Mouse (Mus musculus): ENCODE measurements at regions not wholly inside any gene's neighbourhood (a gene's known extent, or its start where the extent isn't known, plus 50 kb on each side); places are given as distances from the start of the nearest gene placed in this dataset.

DNA sequence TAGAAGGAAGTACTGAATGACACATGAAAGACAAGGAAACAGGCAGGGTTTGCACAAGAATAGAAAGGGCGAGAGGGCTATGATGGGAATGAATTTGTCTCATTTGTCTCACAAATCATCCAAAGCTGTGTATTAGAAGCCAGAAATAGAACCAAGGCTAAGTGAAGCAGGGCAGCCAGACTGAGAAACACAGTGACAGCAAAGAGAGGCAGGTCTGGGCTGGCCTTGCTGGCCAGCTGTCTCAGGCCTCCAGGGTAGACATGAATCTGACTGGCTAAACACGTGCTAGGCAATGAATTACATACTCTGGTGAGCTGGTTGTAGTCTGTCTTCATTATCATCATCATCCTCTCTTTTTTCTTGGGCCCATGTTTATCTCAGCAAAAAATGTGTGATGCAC is 101.7 kb upstream of the 1810046K07Rik start:
- Histone ChIP-seq H3K9ac (ENCODE audit: insufficient read depth, low read depth) (no peak overlapping the region), H3K79me2 (replicated peaks; ENCODE audit: control insufficient read depth, extremely low read depth, insufficient read depth, poor library complexity, severe bottlenecking) (no peaks in the 10 kb centered on the region), H3K4me1 (ENCODE audit: control insufficient read depth in 1 of 2, insufficient read depth in 2 of 2) (no peaks in the 10 kb centered on the region), H3K4me3 (replicated peaks in 1 of 3; ENCODE audit: low read depth in 2 of 3, low read length in 2 of 3, poor library complexity in 1 of 3) (no peak overlapping the region), H3K9me3 (replicated peaks; ENCODE audit: low read length) (peaks cover 4% of the 10 kb centered on the region), H3K4me2 (ENCODE audit: insufficient read depth, low read depth, poor library complexity, severe bottlenecking) (no peak overlapping the region), H3K27me3 (replicated peaks) (no peaks in the 10 kb centered on the region), H3K36me3 (replicated peaks in 1 of 2; ENCODE audit: control insufficient read depth in 1 of 2, insufficient read depth in 1 of 2, low read length in 1 of 2) (no peaks in the 10 kb centered on the region), H3K27ac (ENCODE audit: insufficient read depth, low read depth) (no peak overlapping the region)
- TF ChIP-seq PAX5 (IDR thresholded peaks at IDR 0.05; ENCODE audit: low read length) (no peak), POLR2AphosphoS2 (IDR thresholded peaks at IDR 0.05; ENCODE audit: low read depth, low read length) (no peak), CHD1 (IDR thresholded peaks at IDR 0.05; ENCODE audit: low read depth, low read length) (no peak), EP300 (IDR thresholded peaks at IDR 0.05; ENCODE audit: low read length) (no peak)
- in situ Hi-C loops (cut with MboI; ENCODE audit: low pct_ligation_motif_present, low pct_unique_long_range_greater_than_20kb, low sequenced_read_pairs) (no loop called here), dilution Hi-C loops (cut with MboI; ENCODE audit: extremely low pct_ligation_motif_present, extremely low pct_unique_long_range_greater_than_20kb, low sequenced_read_pairs) (no loop called here)
- no peak for DNase-seq (ENCODE audit: extremely low read depth)

GRCm38 (mm10) chr9:51437130-51437529 is 108.4 kb upstream of the 1810046K07Rik start:
- Histone ChIP-seq H3K4me2 (ENCODE audit: insufficient read depth, low read depth, poor library complexity, severe bottlenecking) (no peak overlapping the region), H3K27ac (ENCODE audit: insufficient read depth, low read depth) (no peak overlapping the region), H3K27me3 (replicated peaks) (no peaks in the 10 kb centered on the region), H3K79me2 (replicated peaks; ENCODE audit: control insufficient read depth, extremely low read depth, insufficient read depth, poor library complexity, severe bottlenecking) (no peaks in the 10 kb centered on the region), H3K9me3 (replicated peaks; ENCODE audit: low read length) (peaks cover 2% of the 10 kb centered on the region), H3K9ac (ENCODE audit: insufficient read depth, low read depth) (no peak overlapping the region), H3K36me3 (replicated peaks in 1 of 2; ENCODE audit: control insufficient read depth in 1 of 2, insufficient read depth in 1 of 2, low read length in 1 of 2) (no peaks in the 10 kb centered on the region), H3K4me3 (replicated peaks in 1 of 3; ENCODE audit: low read depth in 2 of 3, low read length in 2 of 3, poor library complexity in 1 of 3) (no peak overlapping the region), H3K4me1 (ENCODE audit: control insufficient read depth in 1 of 2, insufficient read depth in 2 of 2) (no peaks in the 10 kb centered on the region)
- no peak for DNase-seq (ENCODE audit: extremely low read depth)
- TF ChIP-seq IRF4 (IDR thresholded peaks at IDR 0.05; ENCODE audit: low read depth, low read length) = no peak
- no peak for TF ChIP-seq RAD21 (IDR thresholded peaks at IDR 0.05; ENCODE audit: low read depth, low read length)
- no peak for TF ChIP-seq HCFC1 (IDR thresholded peaks at IDR 0.05; ENCODE audit: low read depth, low read length)
- TF ChIP-seq CHD2 (IDR thresholded peaks at IDR 0.05; ENCODE audit: low read length) = no peak
- no peak for TF ChIP-seq RCOR1 (conservative IDR thresholded peaks at IDR 0.05; ENCODE audit: low read depth, low read length)
- no peak for TF ChIP-seq CTCF (conservative IDR thresholded peaks at IDR 0.05 in 1 of 2, IDR thresholded peaks at IDR 0.05 in 1 of 2; ENCODE audit: low read depth in 2 of 2, low read length in 2 of 2)
- TF ChIP-seq E2F4 (IDR thresholded peaks at IDR 0.05; ENCODE audit: insufficient replicate concordance, low read depth, low read length) = no peak
- TF ChIP-seq SIN3A (IDR thresholded peaks at IDR 0.05; ENCODE audit: low read length) = no peak
- no peak for TF ChIP-seq ZMIZ1 (IDR thresholded peaks at IDR 0.05; ENCODE audit: low read depth, low read length)
- TF ChIP-seq SMC3 (IDR thresholded peaks at IDR 0.05; ENCODE audit: low read depth, low read length) = no peak
- TF ChIP-seq BHLHE40 (IDR thresholded peaks at IDR 0.05; ENCODE audit: low read depth, low read length) = no peak
- TF ChIP-seq MEF2A (IDR thresholded peaks at IDR 0.05; ENCODE audit: borderline replicate concordance, low read depth, low read length) = no peak
- TF ChIP-seq POLR2A (IDR thresholded peaks at IDR 0.05; ENCODE audit: low read depth, low read length) = no peak
- no peak for TF ChIP-seq MAFK (IDR thresholded peaks at IDR 0.05; ENCODE audit: insufficient replicate concordance, low read length)
- no peak for TF ChIP-seq POLR2AphosphoS2 (IDR thresholded peaks at IDR 0.05; ENCODE audit: low read depth, low read length)
- TF ChIP-seq NRF1 (IDR thresholded peaks at IDR 0.05; ENCODE audit: low read depth, low read length) = no peak
- no peak for TF ChIP-seq CHD1 (IDR thresholded peaks at IDR 0.05; ENCODE audit: low read depth, low read length)
- dilution Hi-C loops (cut with MboI; ENCODE audit: extremely low pct_ligation_motif_present, extremely low pct_unique_long_range_greater_than_20kb, low sequenced_read_pairs) (no loop called here), in situ Hi-C loops (cut with MboI; ENCODE audit: low pct_ligation_motif_present, low pct_unique_long_range_greater_than_20kb, low sequenced_read_pairs) (no loop called here)
